Mouse (Mus musculus): ENCODE data around the gene Nol10.
"Not testable (repeated sequence)": the region's sequence is repeated elsewhere in the genome, so short reads cannot be mapped to it uniquely, and the experiment has no call there.

DNA sequence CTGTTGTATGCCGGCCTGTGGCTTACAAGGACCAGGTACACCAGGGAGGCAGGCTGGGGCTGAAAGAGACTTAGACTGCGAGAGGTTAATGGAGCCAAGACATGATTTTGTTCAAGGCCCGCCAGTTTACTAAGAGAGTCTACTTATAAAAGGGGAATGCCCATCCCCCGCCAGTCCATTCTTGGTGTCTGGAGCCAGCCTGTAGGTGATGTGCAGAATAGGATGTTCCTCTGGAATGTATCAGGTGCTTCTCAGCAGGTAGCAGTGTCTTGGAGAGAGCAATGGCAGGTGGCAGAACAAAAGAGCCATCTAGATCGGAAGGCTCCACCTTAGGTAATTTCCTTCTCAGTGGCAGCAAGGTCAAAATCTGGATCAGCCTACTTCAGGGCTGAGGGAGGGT is 116.3 kb downstream of the Nol10 start:
- not testable (repeated sequence) for TF ChIP-seq CTCF (IDR thresholded peaks at IDR 0.05; ENCODE audit: borderline replicate concordance, insufficient read depth, low read length); POLR2A (IDR thresholded peaks at IDR 0.05; ENCODE audit: low read depth, low read length)
